Mouse (Mus musculus): ENCODE results near the gene Mettl7b.

Mettl7b gene

GRCm38 (mm10) chr10:128947496-128947895, 13.3 kb downstream of the Mettl7b start:
- no peak for DNase-seq (ENCODE audit: low read depth)

GRCm38 (mm10) chr10:128945675-128946074, 15.1 kb downstream of the Mettl7b start:
- DNase-seq (ENCODE audit: low read depth): peak; percentile 62

- DNase-seq (ENCODE audit: low read depth): peak; percentile 69
Measured at GRCm38 (mm10) chr10:128940475-128941061, 20.2 kb downstream of the Mettl7b start.

GRCm38 (mm10) chr10:128938974-128939373, 21.8 kb downstream of the Mettl7b start:
- no peak for DNase-seq (ENCODE audit: low read depth)

GRCm38 (mm10) chr10:128938457-128938856, 22.3 kb downstream of the Mettl7b start:
- DNase-seq (ENCODE audit: low read depth): no peak

GRCm38 (mm10) chr10:128937756-128938390, 22.9 kb downstream of the Mettl7b start:
- DNase-seq (ENCODE audit: low read depth): no peak

GRCm38 (mm10) chr10:128935826-128936440, 24.9 kb downstream of the Mettl7b start:
- no peak for DNase-seq (ENCODE audit: low read depth)

- DNase-seq (ENCODE audit: low read depth): no peak
Measured at GRCm38 (mm10) chr10:128934997-128935787, 25.6 kb downstream of the Mettl7b start.

GRCm38 (mm10) chr10:128933976-128934721, 26.6 kb downstream of the Mettl7b start:
- no peak for DNase-seq (ENCODE audit: low read depth)

GRCm38 (mm10) chr10:128933574-128933973, 27.2 kb downstream of the Mettl7b start, which contains the start of gene Itga7:
Gene Itga7 (plus strand): TSS chr10:128933818.
- peak; percentile 59 for DNase-seq (ENCODE audit: low read depth)

- no peak for DNase-seq (ENCODE audit: low read depth)
Measured at GRCm38 (mm10) chr10:128931441-128931840, 29.3 kb downstream of the Mettl7b start.

GRCm38 (mm10) chr10:128929638-128930378, 31.0 kb downstream of the Mettl7b start:
- DNase-seq (ENCODE audit: low read depth): no peak

GRCm38 (mm10) chr10:128928356-128928755, 32.4 kb downstream of the Mettl7b start:
- DNase-seq (ENCODE audit: low read depth): no peak

- DNase-seq (ENCODE audit: low read depth): no peak
Measured at GRCm38 (mm10) chr10:128923935-128924334, 36.9 kb downstream of the Mettl7b start, which contains the start of gene Bloc1s1. Gene Bloc1s1 (minus strand): TSS chr10:128924035.

- peak; percentile 93 for DNase-seq (ENCODE audit: low read depth)
Measured at GRCm38 (mm10) chr10:128923013-128923691, 37.6 kb downstream of the Mettl7b start.

- DNase-seq (ENCODE audit: low read depth): no peak
Measured at GRCm38 (mm10) chr10:128922822-128923012, 38.1 kb downstream of the Mettl7b start, which contains the start of gene Rdh5. Gene Rdh5 (minus strand): TSS chr10:128922888.

- no peak for DNase-seq (ENCODE audit: low read depth)
Measured at GRCm38 (mm10) chr10:128921883-128922821, 38.6 kb downstream of the Mettl7b start.

- no peak for DNase-seq (ENCODE audit: low read depth)
Measured at GRCm38 (mm10) chr10:128921251-128921650, 39.5 kb downstream of the Mettl7b start.

- no peak for DNase-seq (ENCODE audit: low read depth)
Measured at GRCm38 (mm10) chr10:128920736-128921161, 40.0 kb downstream of the Mettl7b start.

GRCm38 (mm10) chr10:128919966-128920365, 40.8 kb downstream of the Mettl7b start:
- no peak for DNase-seq (ENCODE audit: low read depth)
